Mouse (Mus musculus) embryonic stem cell, embryonic (primary cell): ENCODE results near the gene 4933403O08Rik.

Experiments
- CTCF ChIA-PET, 4 experiments: fragments of 300-600 bp in 2 of 4; fragments of 350-600 bp in 2 of 4; sonication (Branson Sonifier 250); formaldehyde crosslinking; loops; one replicate each; lab custom pipeline; 2022; ENCODE audit warnings: inconsistent platforms in 2 of 4; lab: Charles Lee
- POLR2A ChIA-PET, 4 experiments: fragments of 300-600 bp in 2 of 4; fragments of 350-600 bp in 2 of 4; sonication (Branson Sonifier 250); formaldehyde crosslinking; loops; one replicate each; lab custom pipeline; 2022; ENCODE audit warnings: antibody characterized with exemption in 4 of 4, inconsistent platforms in 1 of 4; lab: Charles Lee

The 4933403O08Rik gene

DNA sequence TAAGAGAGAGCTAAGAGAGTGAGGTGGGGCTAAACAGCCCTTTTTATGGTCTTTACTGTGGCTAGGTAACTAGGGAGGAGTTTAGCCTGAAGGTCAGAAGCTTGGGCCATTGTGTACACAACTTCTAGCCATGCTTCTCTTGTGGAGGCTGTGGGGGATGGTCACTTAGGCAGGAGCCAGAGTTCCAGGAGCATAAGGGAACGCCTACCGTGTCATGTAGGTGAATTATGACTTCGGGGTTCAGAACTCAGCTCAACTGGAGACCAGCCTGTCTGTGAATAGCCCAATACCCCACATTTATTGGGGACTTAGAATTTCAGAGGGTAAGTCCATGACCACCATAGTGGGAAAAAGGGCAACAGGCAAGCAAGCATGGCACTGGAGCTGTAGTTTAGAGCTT lies at the start of gene 4933403O08Rik:
Gene 4933403O08Rik (plus strand): TSS at position 301 of the 400 bp plus-strand sequence.
- ChIA-PET CTCF (no interaction called here), POLR2A (no interaction called here)

DNA sequence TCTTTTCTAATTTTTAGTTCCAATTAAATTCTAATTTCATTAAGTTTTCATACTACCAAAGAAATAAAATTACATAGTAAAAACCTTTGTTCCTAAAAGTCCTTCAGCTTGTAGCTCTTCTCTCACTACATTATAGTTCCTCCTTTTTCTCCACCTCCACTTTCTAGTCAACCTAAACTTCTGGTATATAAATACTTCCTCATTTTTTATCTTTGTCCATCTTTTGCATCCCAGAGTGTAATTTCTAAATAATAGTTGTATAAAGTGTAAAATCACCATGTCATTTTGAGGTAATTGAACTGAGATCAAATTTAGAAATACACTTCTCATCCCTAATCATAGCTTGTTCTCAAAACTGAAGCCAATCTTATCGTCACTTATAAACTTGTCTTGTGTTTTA lies 4.1 kb downstream of the 4933403O08Rik start:
- CTCF ChIA-PET, result no interaction called here

DNA sequence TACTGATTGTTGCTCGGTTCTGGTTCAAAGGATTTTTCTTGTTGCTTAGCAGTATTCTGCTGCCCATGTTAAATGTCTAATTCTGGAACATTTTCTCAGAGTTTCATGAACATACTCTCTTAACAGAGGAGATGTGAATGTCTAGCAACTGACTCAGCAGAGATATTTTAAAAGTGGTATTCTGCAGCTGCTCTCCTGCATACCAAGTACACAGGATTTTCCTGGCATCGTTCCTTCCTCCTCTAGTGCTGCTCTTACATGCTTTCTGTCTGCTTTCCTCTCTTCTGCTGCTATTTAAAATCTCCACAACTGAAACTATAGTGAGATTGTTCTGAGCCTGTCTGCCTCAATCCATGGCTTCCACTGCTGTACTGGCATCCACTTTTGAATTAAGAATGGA lies 16.7 kb downstream of the 4933403O08Rik start:
- POLR2A ChIA-PET, result no interaction called here

More for the DNA sequence above, 4.1 kb downstream of the 4933403O08Rik start:
- POLR2A ChIA-PET, result no interaction called here

GRCm38 (mm10) chrX:112273550-112273949 lies 34.7 kb downstream of the 4933403O08Rik start:
- CTCF ChIA-PET, result no interaction called here

More for the DNA sequence above, 16.7 kb downstream of the 4933403O08Rik start:
- CTCF ChIA-PET, result no interaction called here

More at GRCm38 (mm10) chrX:112273550-112273949, 34.7 kb downstream of the 4933403O08Rik start:
- POLR2A ChIA-PET, result no interaction called here
